Mouse (Mus musculus): ENCODE data around the gene Hand2.

GRCm38 (mm10) chr8:57339711-57340650 is 19.2 kb downstream of the Hand2 start:
- TF ChIP-seq EP300 (optimal IDR thresholded peaks at IDR 0.05) = no peak
- no peak for TF ChIP-seq CTCF (IDR thresholded peaks at IDR 0.05; ENCODE audit: low read depth)
